Mouse (Mus musculus) natural killer cell, adult 2 months (primary cell): ENCODE results near the gene Jazf1.

Source experiments
- DNase-seq, 2 experiments: peaks; one replicate each; pipeline ENCODE4 v3.0.0; 2022; ENCODE audit warnings: low spot score in 2 of 2

Gene Jazf1

GRCm38 (mm10) chr6:52956131-52956530, 112.3 kb downstream of the Jazf1 start:
- DNase-seq: no peak

- no peak for DNase-seq
Observed at GRCm38 (mm10) chr6:52955304-52955703, 113.1 kb downstream of the Jazf1 start.

- DNase-seq: no peak
Observed at GRCm38 (mm10) chr6:52954861-52955260, 113.6 kb downstream of the Jazf1 start.

- DNase-seq: no peak
Observed at GRCm38 (mm10) chr6:52954441-52954840, 114.0 kb downstream of the Jazf1 start.

GRCm38 (mm10) chr6:52952526-52952900, 115.9 kb downstream of the Jazf1 start:
- DNase-seq: no peak

GRCm38 (mm10) chr6:52951871-52952525, 116.4 kb downstream of the Jazf1 start:
- no peak for DNase-seq

- no peak for DNase-seq
Observed at GRCm38 (mm10) chr6:52950371-52950770, 118.1 kb downstream of the Jazf1 start.

- no peak for DNase-seq
Observed at GRCm38 (mm10) chr6:52942534-52942933, 125.9 kb downstream of the Jazf1 start.

GRCm38 (mm10) chr6:52942101-52942500, 126.3 kb downstream of the Jazf1 start:
- no peak for DNase-seq

- no peak for DNase-seq
Observed at GRCm38 (mm10) chr6:52937916-52938315, 130.5 kb downstream of the Jazf1 start.

- no peak for DNase-seq
Observed at GRCm38 (mm10) chr6:52936995-52937394, 131.4 kb downstream of the Jazf1 start.

GRCm38 (mm10) chr6:52934021-52934420, 134.4 kb downstream of the Jazf1 start:
- DNase-seq: no peak

GRCm38 (mm10) chr6:52932603-52933178, 135.7 kb downstream of the Jazf1 start:
- no peak for DNase-seq

GRCm38 (mm10) chr6:52929358-52929757, 139.1 kb downstream of the Jazf1 start:
- DNase-seq: no peak

- no peak for DNase-seq
Observed at GRCm38 (mm10) chr6:52926947-52927346, 141.5 kb downstream of the Jazf1 start.

GRCm38 (mm10) chr6:52925458-52926042, 142.9 kb downstream of the Jazf1 start:
- DNase-seq: no peak

- DNase-seq: no peak
Observed at GRCm38 (mm10) chr6:52921248-52921647, 147.2 kb downstream of the Jazf1 start.

- no peak for DNase-seq
Observed at GRCm38 (mm10) chr6:52920719-52921118, 147.7 kb downstream of the Jazf1 start.

- no peak for DNase-seq
Observed at GRCm38 (mm10) chr6:52919442-52919841, 149.0 kb downstream of the Jazf1 start.

- peak; percentile 36 to 54 for DNase-seq
Observed at GRCm38 (mm10) chr6:52918980-52919379, 149.5 kb downstream of the Jazf1 start.

- no peak for DNase-seq
Observed at GRCm38 (mm10) chr6:52917471-52917870, 151.0 kb downstream of the Jazf1 start.

- no peak for DNase-seq
Observed at GRCm38 (mm10) chr6:52916836-52917376, 151.5 kb downstream of the Jazf1 start.

- DNase-seq: no peak
Observed at GRCm38 (mm10) chr6:52914921-52915320, 153.5 kb downstream of the Jazf1 start.
